Mouse (Mus musculus) hindbrain, embryonic 11.5 days (tissue): ENCODE results near the gene Vmn2r27. TPM values are rescaled to one million over a fixed set of nuclear protein-coding genes. Genes with fewer than 3 reads are reported as not detected.

Source experiments
- ATAC-seq: fragments of 200-750 bp; cut with Nextera tagmentation; 2 replicates; pipeline ENCODE4 v1.8.0; 2017; ENCODE audit warnings: mild to moderate bottlenecking, moderate TSS enrichment, moderate library complexity; ENCODE audit not compliant: low FRiP score
- DNase-seq: peaks from one replicate; pipeline ENCODE4 v3.0.0-alpha.2; 2015; ENCODE audit warnings: low spot score
- H3K27ac ChIP-seq: fragments of 300-500 bp; sonication (generic); 2 replicates; pipeline ENCODE4 v1.5.1; 2014; ENCODE audit warnings: mild to moderate bottlenecking, low read depth, low read length
- H3K27me3 ChIP-seq: fragments of 300-500 bp; sonication (generic); 2 replicates; pipeline ENCODE4 v1.6.1; 2014; ENCODE audit warnings: mild to moderate bottlenecking, low read length, moderate library complexity, mixed read lengths; ENCODE audit not compliant: control insufficient read depth, insufficient read depth
- H3K36me3 ChIP-seq: fragments of 300-500 bp; sonication (generic); 2 replicates; pipeline ENCODE4 v1.6.1; 2014; ENCODE audit warnings: mild to moderate bottlenecking, low read length, moderate library complexity, mixed read lengths; ENCODE audit not compliant: control insufficient read depth, insufficient read depth
- H3K4me1 ChIP-seq: fragments of 300-500 bp; sonication (generic); replicated peaks from 2 replicates; pipeline ENCODE4 v1.6.1; 2014; ENCODE audit warnings: low read length, mixed read lengths; ENCODE audit not compliant: control insufficient read depth, insufficient read depth
- H3K4me2 ChIP-seq: fragments of 300-500 bp; sonication (generic); replicated peaks from 2 replicates; pipeline ENCODE4 v1.6.1; 2014; ENCODE audit warnings: mild to moderate bottlenecking, low read depth, low read length
- H3K4me3 ChIP-seq: fragments of 300-500 bp; sonication (generic); 2 replicates; pipeline ENCODE4 v1.5.1; 2014; ENCODE audit warnings: low read depth, low read length
- H3K9ac ChIP-seq: fragments of 300-500 bp; sonication (generic); 2 replicates; pipeline ENCODE4 v1.6.1; 2014; ENCODE audit warnings: low read depth, low read length
- H3K9me3 ChIP-seq: fragments of 300-500 bp; sonication (generic); 2 replicates; pipeline ENCODE4 v1.6.1; 2016; ENCODE audit warnings: low read length; ENCODE audit not compliant: control insufficient read depth
- WGBS: fragments of 180-500 bp; shearing (Covaris S2); extraction: QIAGEN DNeasy Blood & Tissue Kit; methylation state at CpG from one replicate; pipeline ENCODE4 v1.1.7; 2014; 5-methylcytosine and 5-hydroxymethylcytosine counted together
- polyA plus RNA-seq: library from polyadenylated mRNA; unstranded; fragments of >200 nt; fragmentation: Nextera tagmentation; extraction: Ambion mirVana; gene quantifications from 2 replicates; pipeline ENCODE4 v1.2.1, GENCODE M21; 2014

Vmn2r27 gene
- polyA plus RNA-seq = not detected in 2 replicates

GRCm38 (mm10) chr6:124231756-124232155, at the start of gene Vmn2r27:
Gene Vmn2r27, minus strand, starts transcription at chr6:124231856.
- 83% methylated on average over 1 of the region's 1 CpGs for WGBS
- no peak for ATAC-seq
- no peaks in the 10 kb centered on the region for H3K4me1 ChIP-seq

GRCm38 (mm10) chr6:124278291-124278690, 46.6 kb upstream of the Vmn2r27 start:
- no peak for DNase-seq
- Histone ChIP-seq H3K9me3 (no peaks in the 10 kb centered on the region), H3K27ac (no peak overlapping the region), H3K9ac (no peak overlapping the region), H3K4me3 (no peak overlapping the region), H3K4me2 (no peak overlapping the region), H3K4me1 (no peaks in the 10 kb centered on the region), H3K27me3 (no peaks in the 10 kb centered on the region), H3K36me3 (no peaks in the 10 kb centered on the region)
- 83% methylated on average over 5 of the region's 5 CpGs for WGBS
- ATAC-seq = no peak

More at GRCm38 (mm10) chr6:124231756-124232155, at the start of gene Vmn2r27:
- Histone ChIP-seq H3K9ac (no peak within 1 kb of the TSS), H3K4me2 (no peak within 1 kb of the TSS), H3K36me3 (no peaks in the 10 kb centered on the region), H3K9me3 (no peaks in the 10 kb centered on the region), H3K4me3 (no peak within 1 kb of the TSS), H3K27me3 (no peaks in the 10 kb centered on the region), H3K27ac (no peak within 1 kb of the TSS)
- no peak for DNase-seq

- no peak overlapping the region for H3K4me2 ChIP-seq
- no peak overlapping the region for H3K9ac ChIP-seq
- no peak overlapping the region for H3K27ac ChIP-seq
- no peaks in the 10 kb centered on the region for H3K27me3 ChIP-seq
- H3K36me3 ChIP-seq = no peaks in the 10 kb centered on the region
- no peaks in the 10 kb centered on the region for H3K9me3 ChIP-seq
- ATAC-seq = no peak
- WGBS = 91% methylated on average over 5 of the region's 5 CpGs
- no peak for DNase-seq
- H3K4me3 ChIP-seq = no peak overlapping the region
- no peaks in the 10 kb centered on the region for H3K4me1 ChIP-seq
These were observed 46.0 kb upstream of the Vmn2r27 start for GRCm38 (mm10) chr6:124277641-124278040.

- Histone ChIP-seq H3K36me3 (no peaks in the 10 kb centered on the region), H3K27me3 (no peaks in the 10 kb centered on the region), H3K27ac (no peak overlapping the region), H3K9me3 (no peaks in the 10 kb centered on the region), H3K9ac (no peak overlapping the region), H3K4me1 (no peaks in the 10 kb centered on the region), H3K4me2 (no peak overlapping the region), H3K4me3 (no peak overlapping the region)
- WGBS = 78% methylated on average over 5 of the region's 5 CpGs
- ATAC-seq (no peak), DNase-seq (no peak)
These were observed 41.7 kb upstream of the Vmn2r27 start for GRCm38 (mm10) chr6:124273231-124273880.

- Histone ChIP-seq H3K27ac (no peak overlapping the region), H3K4me1 (no peaks in the 10 kb centered on the region), H3K27me3 (no peaks in the 10 kb centered on the region), H3K36me3 (no peaks in the 10 kb centered on the region), H3K4me2 (no peak overlapping the region), H3K9ac (no peak overlapping the region), H3K4me3 (no peak overlapping the region), H3K9me3 (no peaks in the 10 kb centered on the region)
- 4% methylated on average over 3 of the region's 3 CpGs for WGBS
- DNase-seq (peak; percentile 83), ATAC-seq (peak; percentile 61; the same call in 1 of the 2 replicates)
These were observed 31.0 kb upstream of the Vmn2r27 start for GRCm38 (mm10) chr6:124262696-124263095.

GRCm38 (mm10) chr6:124260198-124260931, 28.7 kb upstream of the Vmn2r27 start:
- no peaks in the 10 kb centered on the region for H3K9me3 ChIP-seq
- H3K4me1 ChIP-seq = no peaks in the 10 kb centered on the region
- H3K36me3 ChIP-seq = no peaks in the 10 kb centered on the region
- H3K4me2 ChIP-seq = no peak overlapping the region
- peak; percentile 89 for DNase-seq
- no peak overlapping the region for H3K4me3 ChIP-seq
- H3K9ac ChIP-seq = no peak overlapping the region
- 24% methylated on average over 11 of the region's 14 CpGs for WGBS
- H3K27ac ChIP-seq = no peak overlapping the region
- ATAC-seq = peak; percentile 79
- no peaks in the 10 kb centered on the region for H3K27me3 ChIP-seq

- no peak for DNase-seq
These were observed 24.2 kb upstream of the Vmn2r27 start for GRCm38 (mm10) chr6:124255721-124256470.

DNA sequence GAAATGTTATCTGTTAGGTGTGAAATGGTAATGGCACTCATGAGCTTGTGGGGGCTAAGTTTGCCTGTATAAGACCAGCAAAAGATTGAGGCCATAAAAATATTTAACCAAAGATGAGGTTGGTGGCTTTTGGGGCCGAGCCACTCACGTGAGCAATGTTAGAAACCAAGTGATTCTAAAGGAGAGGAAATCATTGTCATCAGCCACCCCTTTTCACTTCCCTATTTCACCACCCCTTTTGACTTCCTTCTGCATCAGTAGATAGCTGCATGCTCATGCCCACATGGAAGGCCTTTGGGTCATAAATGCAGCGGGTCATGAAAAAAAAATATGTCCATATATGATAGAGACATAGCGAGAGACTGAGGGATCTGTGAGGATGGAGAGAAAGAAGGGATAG, 29.5 kb downstream of the Vmn2r27 start:
- no peak overlapping the region for H3K4me2 ChIP-seq
- H3K27ac ChIP-seq = no peak overlapping the region
- ATAC-seq (no peak), DNase-seq (no peak)
- WGBS = 86% methylated on average over 4 of the region's 4 CpGs
- H3K27me3 ChIP-seq = no peaks in the 10 kb centered on the region
- H3K36me3 ChIP-seq = no peaks in the 10 kb centered on the region
- no peak overlapping the region for H3K4me3 ChIP-seq
- H3K9me3 ChIP-seq = no peaks in the 10 kb centered on the region
- H3K9ac ChIP-seq = no peak overlapping the region
- H3K4me1 ChIP-seq = no peaks in the 10 kb centered on the region

More at GRCm38 (mm10) chr6:124255721-124256470, 24.2 kb upstream of the Vmn2r27 start:
- ATAC-seq = no peak
- WGBS = 57% methylated on average over 6 of the region's 6 CpGs
- Histone ChIP-seq H3K9me3 (no peaks in the 10 kb centered on the region), H3K9ac (no peak overlapping the region), H3K36me3 (no peaks in the 10 kb centered on the region), H3K27me3 (no peaks in the 10 kb centered on the region), H3K4me1 (no peaks in the 10 kb centered on the region), H3K4me3 (no peak overlapping the region), H3K27ac (no peak overlapping the region), H3K4me2 (no peak overlapping the region)
